Mouse (Mus musculus) CH12.LX (cell line): ENCODE results near the gene Junb. TPM values are rescaled to one million over a fixed set of nuclear protein-coding genes. Genes with fewer than 3 reads are reported as not detected.
A peak's percentile ranks its signal among the peaks of the same experiment; 100 is the strongest.

Source experiments
- DNase-seq: peaks from one replicate; pipeline ENCODE4 v3.0.0-alpha.2; 2013; ENCODE audit errors: extremely low read depth
- H3K27ac ChIP-seq: 2 replicates; pipeline ENCODE4 v1.5.1; 2012; ENCODE audit warnings: low read depth, mild to moderate bottlenecking, control low read depth, moderate library complexity; ENCODE audit not compliant: insufficient read depth
- H3K27me3 ChIP-seq: replicated peaks from 2 replicates; pipeline ENCODE3; 2012; ENCODE audit warnings: inconsistent platforms
- H3K36me3 ChIP-seq, 2 experiments: replicated peaks in 1 of 2; 2 replicates each; pipeline versions ENCODE3 to v1.6.1; 2012; ENCODE audit warnings: inconsistent platforms in 1 of 2, low read length in 1 of 2, mild to moderate bottlenecking in 1 of 2, mixed read lengths in 1 of 2, moderate library complexity in 1 of 2; ENCODE audit not compliant: control insufficient read depth in 1 of 2, insufficient read depth in 1 of 2
- H3K4me1 ChIP-seq, 2 experiments: 2 replicates each; pipeline ENCODE4 v1.6.1; 2012; ENCODE audit warnings: inconsistent platforms in 1 of 2, moderate library complexity in 1 of 2; ENCODE audit not compliant: insufficient read depth in 2 of 2, control insufficient read depth in 1 of 2
- H3K4me2 ChIP-seq: 2 replicates; pipeline ENCODE4 v1.6.1; 2012; ENCODE audit warnings: low read depth, mild to moderate bottlenecking, control low read depth; ENCODE audit not compliant: poor library complexity, insufficient read depth, severe bottlenecking
- H3K4me3 ChIP-seq, 3 experiments: fragments of 150-350 bp in 1 of 3; sonication (generic) in 1 of 3; replicated peaks in 1 of 3; 2 replicates each; pipeline versions ENCODE3 to v1.5.1; 2011 to 2012; ENCODE audit warnings: low read depth in 2 of 3, low read length in 2 of 3, mild to moderate bottlenecking in 2 of 3, moderate library complexity in 2 of 3, control low read depth in 1 of 3, improper control_type of control experiment in 1 of 3, inconsistent platforms in 1 of 3, mixed read lengths in 1 of 3; ENCODE audit not compliant: poor library complexity in 1 of 3
- H3K79me2 ChIP-seq: replicated peaks from 2 replicates; pipeline ENCODE4 v1.6.1; 2012; ENCODE audit warnings: mild to moderate bottlenecking, moderate library complexity; ENCODE audit not compliant: control insufficient read depth, poor library complexity, insufficient read depth, severe bottlenecking; ENCODE audit errors: extremely low read depth
- H3K9ac ChIP-seq: 2 replicates; pipeline ENCODE4 v1.6.1; 2012; ENCODE audit warnings: low read depth, mild to moderate bottlenecking, control low read depth, moderate library complexity; ENCODE audit not compliant: insufficient read depth
- H3K9me3 ChIP-seq: replicated peaks from 2 replicates; pipeline ENCODE3; 2012; ENCODE audit warnings: low read length, inconsistent platforms, mixed read lengths
- CHD1 ChIP-seq: IDR thresholded peaks from 2 replicates; pipeline ENCODE4 v1.6.1; 2012; ENCODE audit warnings: low read depth, low read length, improper control_type of control experiment, inconsistent platforms
- E2F4 ChIP-seq: IDR thresholded peaks from 2 replicates; pipeline ENCODE4 v1.6.1; 2011; ENCODE audit warnings: low read depth, low read length, improper control_type of control experiment; ENCODE audit not compliant: insufficient replicate concordance
- EP300 ChIP-seq: IDR thresholded peaks from 2 replicates; pipeline ENCODE4 v1.6.1; 2011; ENCODE audit warnings: low read length, improper control_type of control experiment
- ETS1 ChIP-seq: conservative IDR thresholded peaks from 2 replicates; pipeline ENCODE4 v1.6.1; 2012; ENCODE audit warnings: low read depth, mild to moderate bottlenecking, inconsistent platforms, low read length, improper control_type of control experiment, moderate library complexity
- JUND ChIP-seq: conservative IDR thresholded peaks from 2 replicates; pipeline ENCODE4 v1.6.1; 2011; ENCODE audit warnings: low read depth, low read length, improper control_type of control experiment
- KAT2A ChIP-seq: IDR thresholded peaks from 2 replicates; pipeline ENCODE4 v1.6.1; 2012; ENCODE audit warnings: low read length, improper control_type of control experiment, inconsistent platforms; ENCODE audit not compliant: insufficient replicate concordance
- MEF2A ChIP-seq: IDR thresholded peaks from 2 replicates; pipeline ENCODE4 v1.6.1; 2014; ENCODE audit warnings: low read depth, mild to moderate bottlenecking, inconsistent platforms, low read length, improper control_type of control experiment, borderline replicate concordance
- MXI1 ChIP-seq: IDR thresholded peaks from 2 replicates; pipeline ENCODE4 v1.6.1; 2011; ENCODE audit warnings: mild to moderate bottlenecking, low read depth, low read length, improper control_type of control experiment
- NELFE ChIP-seq: IDR thresholded peaks from 2 replicates; pipeline ENCODE4 v1.6.1; 2011; ENCODE audit warnings: low read depth, low read length, improper control_type of control experiment
- PAX5 ChIP-seq: IDR thresholded peaks from 2 replicates; pipeline ENCODE4 v1.6.1; 2012; ENCODE audit warnings: low read length, inconsistent platforms, mixed read lengths
- POLR2A ChIP-seq: IDR thresholded peaks from 2 replicates; pipeline ENCODE4 v1.6.1; 2011; ENCODE audit warnings: low read depth, mild to moderate bottlenecking, improper control_type of control experiment, low read length
- RAD21 ChIP-seq: IDR thresholded peaks from 2 replicates; pipeline ENCODE4 v1.6.1; 2011; ENCODE audit warnings: low read depth, mild to moderate bottlenecking, low read length, improper control_type of control experiment, moderate library complexity
- RCOR1 ChIP-seq: conservative IDR thresholded peaks from 2 replicates; pipeline ENCODE4 v1.6.1; 2012; ENCODE audit warnings: low read depth, mild to moderate bottlenecking, inconsistent platforms, low read length, improper control_type of control experiment
- SIN3A ChIP-seq: IDR thresholded peaks from 2 replicates; pipeline ENCODE4 v1.6.1; 2012; ENCODE audit warnings: low read length, improper control_type of control experiment, inconsistent platforms
- SMC3 ChIP-seq: IDR thresholded peaks from 2 replicates; pipeline ENCODE4 v1.6.1; 2011; ENCODE audit warnings: low read depth, low read length, improper control_type of control experiment
- USF1 ChIP-seq: IDR thresholded peaks from 2 replicates; pipeline ENCODE4 v1.6.1; 2014; ENCODE audit warnings: low read depth, mild to moderate bottlenecking, inconsistent platforms, low read length, improper control_type of control experiment
- ZKSCAN1 ChIP-seq: IDR thresholded peaks from 2 replicates; pipeline ENCODE4 v1.6.1; 2012; ENCODE audit warnings: low read depth, inconsistent platforms, low read length, improper control_type of control experiment, borderline replicate concordance
- ZMIZ1 ChIP-seq: IDR thresholded peaks from 2 replicates; pipeline ENCODE4 v1.6.1; 2012; ENCODE audit warnings: low read depth, mild to moderate bottlenecking, inconsistent platforms, low read length, improper control_type of control experiment
- ZNF384 ChIP-seq: IDR thresholded peaks from 2 replicates; pipeline ENCODE4 v1.6.1; 2012; ENCODE audit warnings: low read depth, low read length, improper control_type of control experiment, inconsistent platforms
- dilution Hi-C: fragments of 300-500 bp; cut with MboI; formaldehyde crosslinking; loops from 2 replicates; pipeline ENCODE4 v1.14.3; 2020; ENCODE audit warnings: low sequenced_read_pairs; ENCODE audit not compliant: extremely low pct_unique_long_range_greater_than_20kb, extremely low pct_ligation_motif_present
- in situ Hi-C: fragments of 300-500 bp; cut with MboI; formaldehyde crosslinking; loops from 3 replicates; pipeline ENCODE4 v1.14.3; 2019; ENCODE audit warnings: low sequenced_read_pairs, low pct_ligation_motif_present, low pct_unique_long_range_greater_than_20kb, mixed read lengths
- polyA plus RNA-seq: library from polyadenylated mRNA; unstranded; fragments of >175 nt; gene quantifications from 2 replicates; pipeline ENCODE4 v1.2.1, GENCODE M21; 2012; ENCODE audit warnings: low read depth; ENCODE audit not compliant: insufficient read length
- total RNA-seq, 2 experiments: library from RNA; depleted of rRNA; stranded (reverse); fragments of 300-350 nt in 1 of 2; fragments of >200 nt in 1 of 2; gene quantifications; 2 replicates each; pipeline ENCODE4 v1.2.3; 2012 to 2014

Junb gene
- total and polyA plus RNA-seq, 3 experiments = 63.4 to 342 (median 217) TPM

- Histone ChIP-seq H3K9ac (no peak overlapping the region), H3K4me2 (peak overlapping the region; percentile 67), H3K9me3 (no peaks in the 10 kb centered on the region), H3K27me3 (peaks cover 36% of the 10 kb centered on the region), H3K79me2 (no peaks in the 10 kb centered on the region), H3K27ac (no peak overlapping the region), H3K4me1 (peaks cover 2 to 7% of the 10 kb centered on the region in 2 experiments; a peak in 3 of 4 replicates), H3K36me3 (peaks cover 5 to 23% of the 10 kb centered on the region in 2 experiments), H3K4me3 (no peak overlapping the region)
- TF ChIP-seq NELFE (no peak), POLR2A (no peak), USF1 (no peak), RAD21 (no peak), RCOR1 (no peak), KAT2A (no peak), MEF2A (no peak)
- DNase-seq = peak; percentile 26
- in situ Hi-C loops (no loop called here), dilution Hi-C loops (no loop called here)
Measured at GRCm38 (mm10) chr8:84952612-84953255, 25.8 kb downstream of the Junb start.

GRCm38 (mm10) chr8:84949753-84950152 lies 28.8 kb downstream of the Junb start:
- in situ Hi-C loops = no loop called here
- H3K4me2 ChIP-seq = no peak overlapping the region
- H3K36me3 ChIP-seq = no peaks in the 10 kb centered on the region
- TF ChIP-seq PAX5 (no peak), ETS1 (no peak), ZNF384 (no peak), JUND (no peak)
- dilution Hi-C loops = no loop called here
- H3K27me3 ChIP-seq = peaks cover 57% of the 10 kb centered on the region
- H3K4me1 ChIP-seq = peaks cover 6 to 7% of the 10 kb centered on the region in 2 experiments
- DNase-seq = no peak
- no peak overlapping the region for H3K27ac ChIP-seq
- no peak overlapping the region for H3K9ac ChIP-seq
- H3K4me3 ChIP-seq = no peak overlapping the region
- peaks cover 2% of the 10 kb centered on the region for H3K9me3 ChIP-seq
- no peaks in the 10 kb centered on the region for H3K79me2 ChIP-seq

- dilution Hi-C loops (no loop called here), in situ Hi-C loops (no loop called here)
- no peak overlapping the region for H3K4me3 ChIP-seq
- peaks cover 0 to 9% of the 10 kb centered on the region in 2 experiments; a peak in 2 of 4 replicates for H3K4me1 ChIP-seq
- H3K4me2 ChIP-seq = no peak overlapping the region
- H3K9ac ChIP-seq = no peak overlapping the region
- no peak for DNase-seq
- H3K27ac ChIP-seq = no peak overlapping the region
- H3K9me3 ChIP-seq = peaks cover 2% of the 10 kb centered on the region
- H3K27me3 ChIP-seq = peaks cover 68% of the 10 kb centered on the region
- H3K79me2 ChIP-seq = no peaks in the 10 kb centered on the region
- no peak for TF ChIP-seq ETS1
- TF ChIP-seq SIN3A = peak; percentile 99
- TF ChIP-seq ZKSCAN1 = no peak
- TF ChIP-seq MXI1 = peak; percentile 68; the same call in 1 of the 2 replicates
- TF ChIP-seq NELFE = no peak
- TF ChIP-seq EP300 = no peak
- TF ChIP-seq ZMIZ1 = no peak
- no peak for TF ChIP-seq SMC3
- TF ChIP-seq E2F4 = no peak
- TF ChIP-seq CHD1 = no peak
- H3K36me3 ChIP-seq = no peaks in the 10 kb centered on the region
Measured at GRCm38 (mm10) chr8:84947241-84947545, 31.3 kb downstream of the Junb start.
